Mouse (Mus musculus) CH12F3 (cell line): ENCODE measurements around the gene Tmem221.

ENCODE experiments used
- in situ Hi-C: fragments of 300-500 bp; cut with MboI; formaldehyde crosslinking; loops from 2 replicates; pipeline ENCODE4 v1.14.3; 2020; ENCODE audit warnings: low sequenced_read_pairs

Tmem221 gene

DNA sequence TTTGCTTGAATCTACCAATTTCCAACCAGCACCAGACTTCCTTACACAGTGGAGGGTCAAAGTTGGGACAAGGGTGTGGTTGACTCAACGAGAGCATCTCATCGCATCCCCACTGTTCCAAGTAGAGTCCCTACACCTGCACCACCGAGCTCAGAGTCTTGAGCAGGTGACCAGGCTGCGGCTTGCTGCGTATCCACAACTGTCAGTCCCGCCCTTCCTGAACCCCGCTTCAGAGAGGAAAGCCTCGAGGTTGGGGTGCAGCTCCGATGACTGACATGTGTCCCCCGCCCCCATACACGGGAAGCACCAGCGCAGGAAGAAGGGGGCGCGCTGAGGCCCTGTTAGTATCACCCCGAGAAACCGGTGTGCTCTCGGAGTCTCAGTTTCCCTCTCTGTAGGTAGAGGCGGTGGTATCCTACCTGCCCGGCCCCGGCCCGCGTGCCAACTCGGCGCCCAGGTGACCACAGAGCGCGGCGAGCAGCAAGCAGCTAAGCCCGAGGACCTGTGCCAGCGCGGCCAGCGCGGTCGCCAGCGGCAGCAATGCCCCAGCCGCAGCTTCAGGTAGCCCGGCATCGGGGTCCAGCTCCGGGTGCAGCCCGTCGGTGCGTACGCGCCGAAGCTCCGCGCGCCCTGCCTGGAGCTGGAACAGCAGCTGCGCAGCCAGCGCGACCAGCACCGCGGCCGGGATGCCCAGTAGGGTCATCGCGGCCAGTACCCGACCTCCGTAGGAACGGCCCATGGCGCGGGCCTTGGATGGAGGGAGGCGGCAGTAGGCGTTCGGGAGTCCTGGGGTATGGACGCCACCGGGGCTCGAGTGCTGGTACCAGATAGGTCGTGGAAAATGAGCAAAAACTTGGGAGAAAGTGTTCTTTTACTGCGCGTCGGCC lies at the start of gene Tmem221:
TSS of gene Tmem221 (minus strand) at position 801 of the 887 bp plus-strand sequence.
- in situ Hi-C loops: no loop called here

DNA sequence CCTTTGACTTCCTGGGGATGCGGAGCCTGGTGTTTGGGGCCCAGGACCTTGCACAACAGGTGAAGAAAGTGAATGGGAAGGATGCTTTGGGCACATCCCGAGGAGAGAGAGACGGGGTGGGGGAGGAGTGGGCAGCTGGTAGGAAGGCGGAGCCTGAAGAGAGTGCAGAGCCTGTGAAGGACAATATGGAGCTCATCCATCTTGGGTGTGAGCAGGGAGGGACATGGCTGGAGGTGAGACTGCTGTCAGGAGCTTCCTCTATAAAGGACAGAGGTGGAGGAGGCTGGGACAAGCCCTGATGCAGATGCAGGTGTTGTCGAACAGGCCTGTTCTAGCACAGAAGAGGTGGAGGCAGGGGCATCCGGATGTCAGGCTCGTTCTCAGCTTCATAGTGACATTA lies 45.4 kb upstream of the Tmem221 start:
- in situ Hi-C loops: no loop called here

DNA sequence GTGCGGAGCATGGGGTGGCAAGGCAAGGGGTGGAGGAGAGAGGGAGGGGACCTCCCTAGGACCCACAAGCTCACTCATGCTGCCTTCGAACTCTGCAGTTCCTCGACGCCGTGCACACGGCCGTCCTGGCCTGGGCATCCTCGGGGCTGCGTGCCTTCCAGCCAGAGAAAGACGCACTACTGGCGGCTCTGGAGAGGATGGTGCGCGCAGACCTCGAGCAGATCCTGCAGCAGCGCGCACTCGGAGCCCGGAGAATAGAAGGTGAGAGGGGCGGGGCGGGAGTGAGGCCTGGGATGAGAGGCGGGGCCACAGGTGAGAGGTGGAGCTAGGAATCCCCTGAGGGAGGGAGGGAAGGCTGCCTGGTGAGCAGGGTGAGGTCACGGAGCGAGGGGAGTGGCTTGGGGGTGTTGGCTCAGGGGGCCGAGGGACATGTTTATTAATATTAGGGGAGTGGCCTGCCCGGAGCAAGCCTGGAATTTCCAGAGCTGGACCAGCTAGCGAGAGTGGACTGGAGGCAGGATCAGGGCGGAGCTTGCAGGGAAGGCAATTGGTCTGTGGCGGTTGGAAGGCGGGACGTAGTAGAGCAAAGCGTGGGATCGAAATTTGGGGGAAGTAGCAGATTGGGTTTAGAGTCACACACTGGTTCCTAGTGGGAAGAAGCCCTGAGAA lies 44.1 kb upstream of the Tmem221 start:
- in situ Hi-C loops: no loop called here

DNA sequence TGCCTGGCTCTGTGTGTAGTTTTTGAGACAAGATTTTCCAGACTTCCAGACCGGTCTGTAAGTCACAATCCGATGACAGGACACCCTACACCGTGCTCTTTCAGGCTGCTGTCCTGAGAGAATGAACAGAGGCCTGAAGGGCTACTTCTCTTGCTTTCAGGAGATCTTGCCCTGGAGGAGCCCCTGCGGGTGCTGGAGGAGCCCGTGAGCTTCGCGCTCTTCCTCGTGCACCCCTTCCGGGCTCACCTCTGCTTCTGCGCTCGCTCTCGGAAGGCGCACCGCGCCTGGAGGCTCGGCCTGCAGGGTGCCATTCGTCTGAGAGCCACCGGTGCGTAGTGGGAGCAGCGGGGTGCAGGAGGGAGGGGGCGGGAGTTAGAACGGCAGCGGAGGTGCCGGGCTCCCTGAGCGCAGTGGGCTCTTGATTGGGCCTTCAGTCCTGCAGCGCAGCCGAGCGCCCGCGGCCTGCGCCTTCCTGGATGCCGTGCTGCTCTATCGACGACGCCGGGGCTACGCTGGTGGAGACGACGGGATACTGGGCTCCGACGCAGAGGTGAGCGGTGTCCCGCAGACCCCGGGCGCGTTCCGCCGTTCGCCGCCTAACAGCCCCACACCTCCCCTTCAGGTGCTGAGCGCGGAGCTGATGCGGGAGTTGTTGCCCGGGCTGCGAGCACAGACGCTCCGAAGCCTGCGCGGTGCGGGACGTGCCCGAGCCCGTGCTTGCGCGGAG lies 43.4 kb upstream of the Tmem221 start:
- in situ Hi-C loops: no loop called here

DNA sequence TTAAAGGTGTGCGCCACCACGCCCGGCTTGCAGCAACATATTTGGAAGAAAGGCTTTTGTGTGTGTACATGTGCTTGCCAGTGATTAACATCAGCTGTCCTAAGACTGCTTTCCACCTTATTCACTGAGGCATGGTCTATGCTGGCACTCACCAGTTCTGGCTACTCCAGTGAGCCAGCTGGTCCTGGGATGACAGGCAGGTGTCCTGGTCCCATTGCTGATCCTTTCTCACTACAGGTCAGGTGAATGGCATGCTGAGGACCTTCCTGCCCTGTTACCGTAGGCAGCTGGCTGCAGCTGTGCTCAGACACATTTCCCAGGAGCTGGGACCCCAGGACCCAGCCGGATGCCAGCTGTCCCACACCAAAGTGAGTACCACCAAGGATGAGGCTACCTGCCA lies 40.2 kb upstream of the Tmem221 start:
- in situ Hi-C loops: no loop called here

DNA sequence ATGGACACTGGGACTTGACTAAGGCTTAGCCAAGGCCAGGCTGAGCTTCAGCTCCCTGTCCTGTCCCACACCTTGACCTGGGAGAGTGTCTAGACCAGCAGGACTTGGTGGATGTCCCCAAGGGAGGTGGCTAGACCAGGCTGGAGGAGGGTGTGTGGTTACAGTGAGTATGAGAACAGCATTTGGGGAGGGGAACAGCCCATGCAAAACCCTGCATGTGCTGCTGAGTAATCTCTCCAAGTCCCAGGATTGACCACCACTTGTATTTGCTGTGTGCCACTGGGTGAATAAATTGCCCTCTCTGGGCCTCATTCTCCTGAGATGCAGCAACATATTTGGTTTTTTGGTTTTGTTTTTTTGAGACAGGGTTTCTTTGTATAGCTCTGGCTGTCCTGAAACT lies 39.7 kb upstream of the Tmem221 start:
- in situ Hi-C loops: no loop called here

DNA sequence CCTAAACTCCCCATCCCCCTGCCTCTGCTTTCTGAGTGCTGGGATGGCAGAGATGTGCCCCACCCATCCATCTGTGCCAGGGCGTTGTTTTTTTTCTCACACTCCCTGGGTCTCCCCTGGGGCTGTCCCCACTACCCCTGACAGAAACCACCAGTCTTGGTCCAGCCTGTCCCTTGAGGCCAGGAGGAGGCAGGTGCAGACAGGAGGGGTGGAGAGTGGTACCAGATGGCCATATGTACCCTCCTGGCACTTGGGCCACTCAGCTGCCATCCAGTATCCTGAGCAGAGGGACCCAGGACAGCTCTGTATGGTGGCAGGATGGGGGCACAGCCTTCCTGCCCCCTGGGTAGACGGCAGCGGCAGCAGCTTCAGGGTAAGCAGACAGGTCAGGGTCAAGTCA lies 38.8 kb upstream of the Tmem221 start, which contains the start of gene Fam129c:
TSS of gene Fam129c (plus strand) at position 198 of the 400 bp plus-strand sequence.
- in situ Hi-C loops: no loop called here

DNA sequence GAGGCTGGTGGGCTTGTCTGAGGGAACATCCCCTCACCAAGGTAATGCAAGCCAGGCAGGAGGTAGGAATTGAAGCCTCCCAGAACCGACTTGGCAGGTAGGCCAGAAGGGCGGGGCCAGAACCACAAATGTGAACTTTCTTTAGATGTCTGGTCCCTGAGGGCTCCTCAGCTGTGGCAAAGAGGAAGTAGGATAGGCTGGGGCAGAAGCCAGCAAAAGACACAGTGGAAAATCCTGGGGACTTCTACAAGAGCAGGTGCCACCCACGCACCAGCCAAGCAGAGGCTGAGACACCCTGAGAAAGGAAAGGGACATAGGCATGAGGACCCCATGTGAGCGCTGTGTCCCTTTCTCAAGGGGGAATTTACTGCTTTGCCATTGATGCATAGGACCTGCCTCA lies 38.1 kb upstream of the Tmem221 start:
- in situ Hi-C loops: no loop called here

DNA sequence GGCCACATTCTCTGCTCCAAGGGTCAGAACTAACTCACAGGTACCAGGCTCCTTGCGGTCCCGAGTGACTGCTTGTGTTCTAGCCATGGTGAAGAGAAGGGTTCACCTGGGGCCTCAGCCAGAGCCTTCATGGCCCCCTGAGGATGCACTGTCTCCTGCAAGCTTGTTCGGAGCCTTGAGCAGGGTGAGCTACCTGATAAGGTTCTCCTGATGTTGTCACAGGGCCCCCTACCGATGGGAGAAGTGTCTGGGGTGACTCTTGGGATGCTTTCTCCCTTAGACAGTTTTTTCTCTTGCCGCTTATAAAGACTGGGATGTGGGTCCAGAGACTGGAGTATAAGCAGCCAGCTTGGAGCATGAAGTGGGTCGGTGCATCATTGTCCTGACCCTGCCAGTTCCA lies 37.7 kb upstream of the Tmem221 start:
- in situ Hi-C loops: no loop called here

DNA sequence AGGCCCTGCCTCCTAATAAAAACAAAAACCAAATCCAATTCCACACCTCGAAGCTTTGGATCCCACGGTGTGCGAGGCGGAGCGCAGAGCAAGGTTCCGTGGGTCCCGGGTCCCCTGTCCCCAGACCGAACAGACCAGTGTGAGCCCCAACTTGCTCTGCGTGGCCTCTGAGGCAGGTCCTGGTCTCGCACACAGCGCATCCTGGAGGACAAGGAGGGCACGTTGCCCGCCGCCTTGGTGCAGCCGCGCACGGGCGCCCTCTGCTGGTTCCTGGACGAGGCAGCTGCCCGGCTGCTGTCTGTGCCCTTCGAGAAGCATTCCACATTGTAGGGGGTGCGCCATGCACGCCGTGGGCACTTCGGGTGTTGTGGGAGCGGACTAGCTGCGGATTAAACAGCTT lies 37.2 kb upstream of the Tmem221 start:
- in situ Hi-C loops: no loop called here

DNA sequence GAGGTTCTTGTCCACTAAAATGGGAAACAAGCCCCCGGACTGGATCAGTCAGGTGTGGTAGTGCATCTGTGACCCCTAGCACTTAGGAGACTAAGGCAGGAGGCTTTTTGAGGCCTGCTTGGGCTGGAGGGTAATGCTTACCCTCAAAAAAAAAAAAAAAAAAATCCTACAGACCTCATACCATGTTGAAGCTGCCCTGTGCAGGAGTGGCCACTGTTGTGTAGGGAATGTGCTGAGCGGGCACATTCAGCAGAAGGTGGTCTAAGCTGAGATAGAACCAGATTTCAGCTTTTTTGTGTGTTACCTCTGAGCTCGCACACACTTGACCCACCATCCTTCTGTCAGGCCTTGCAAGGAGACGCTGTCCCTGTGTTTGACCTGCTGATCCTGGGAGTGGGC lies 35.7 kb upstream of the Tmem221 start:
- in situ Hi-C loops: no loop called here

DNA sequence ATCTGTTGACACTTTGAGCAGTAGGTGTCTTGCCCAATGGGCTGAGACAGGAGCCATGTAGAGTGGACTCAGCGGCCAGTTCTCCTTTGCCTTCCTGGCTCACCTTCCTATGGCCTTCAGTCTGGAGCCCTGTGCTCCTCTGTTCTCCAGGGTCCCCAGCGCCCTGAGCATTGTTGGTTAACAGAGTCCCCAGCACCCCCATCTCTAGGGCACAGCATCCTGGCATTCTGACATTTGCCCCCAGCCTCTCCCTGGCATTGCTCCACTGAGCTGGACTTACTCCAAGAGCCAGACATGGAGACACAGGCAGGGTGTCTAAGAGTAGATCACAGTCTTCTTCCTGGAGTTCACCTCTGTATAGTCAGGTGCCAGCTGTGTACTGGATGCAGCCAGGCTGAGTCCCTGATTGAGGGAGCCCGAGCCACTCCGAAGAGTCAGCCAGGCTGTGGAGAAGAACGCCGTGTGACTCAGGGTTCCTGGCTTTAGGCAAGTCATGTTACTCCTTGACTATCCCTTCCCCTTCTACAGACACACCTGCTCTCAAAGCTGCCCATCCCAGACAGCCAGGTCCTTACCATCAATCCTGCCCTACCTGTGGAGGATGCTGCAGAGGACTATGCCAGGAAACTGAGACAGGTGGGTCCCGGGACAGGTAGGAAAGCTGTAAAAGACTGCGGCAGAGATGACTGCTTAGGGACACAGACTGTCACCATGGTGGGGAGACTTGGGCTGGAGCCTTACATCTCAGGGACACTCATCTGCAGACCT lies 35.1 kb upstream of the Tmem221 start:
- in situ Hi-C loops: no loop called here

DNA sequence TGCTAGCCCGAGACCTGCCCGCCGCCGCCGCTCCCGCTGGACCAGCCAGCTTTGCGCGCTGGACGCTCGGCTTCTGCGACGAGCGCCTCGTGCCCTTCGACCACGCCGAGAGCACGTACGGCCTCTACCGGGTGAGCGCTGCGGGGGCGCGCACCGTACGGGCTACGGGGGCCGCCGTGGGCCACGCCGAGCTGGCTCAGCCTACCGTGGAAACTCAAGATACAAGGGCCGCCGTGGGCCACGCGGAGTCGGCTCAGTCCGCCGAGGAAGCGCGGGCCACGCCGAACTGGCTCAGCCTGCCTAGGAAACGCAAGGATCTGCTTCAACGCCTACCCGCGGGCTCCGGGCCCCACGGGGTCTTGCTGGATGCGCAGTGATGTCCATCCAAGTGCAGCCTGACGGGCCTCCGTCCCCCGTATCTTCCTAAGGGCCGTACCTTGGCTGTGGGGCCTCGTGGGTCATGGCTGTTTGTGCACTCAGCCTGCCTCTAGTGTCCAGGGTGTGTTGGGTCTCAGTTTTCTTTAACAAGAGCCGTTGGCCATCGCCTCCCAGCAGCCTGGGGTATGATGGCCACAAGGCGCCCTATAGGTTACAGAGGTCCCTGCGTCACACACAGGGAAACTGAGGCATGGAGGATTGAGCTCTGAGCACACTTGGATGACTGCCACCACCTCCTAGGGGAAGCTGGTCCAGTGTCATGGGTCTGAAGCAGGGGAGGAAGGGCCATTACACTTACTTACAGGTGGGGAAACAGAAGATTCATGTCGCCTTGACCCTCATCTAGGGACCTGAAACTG lies 33.9 kb upstream of the Tmem221 start:
- in situ Hi-C loops: no loop called here

DNA sequence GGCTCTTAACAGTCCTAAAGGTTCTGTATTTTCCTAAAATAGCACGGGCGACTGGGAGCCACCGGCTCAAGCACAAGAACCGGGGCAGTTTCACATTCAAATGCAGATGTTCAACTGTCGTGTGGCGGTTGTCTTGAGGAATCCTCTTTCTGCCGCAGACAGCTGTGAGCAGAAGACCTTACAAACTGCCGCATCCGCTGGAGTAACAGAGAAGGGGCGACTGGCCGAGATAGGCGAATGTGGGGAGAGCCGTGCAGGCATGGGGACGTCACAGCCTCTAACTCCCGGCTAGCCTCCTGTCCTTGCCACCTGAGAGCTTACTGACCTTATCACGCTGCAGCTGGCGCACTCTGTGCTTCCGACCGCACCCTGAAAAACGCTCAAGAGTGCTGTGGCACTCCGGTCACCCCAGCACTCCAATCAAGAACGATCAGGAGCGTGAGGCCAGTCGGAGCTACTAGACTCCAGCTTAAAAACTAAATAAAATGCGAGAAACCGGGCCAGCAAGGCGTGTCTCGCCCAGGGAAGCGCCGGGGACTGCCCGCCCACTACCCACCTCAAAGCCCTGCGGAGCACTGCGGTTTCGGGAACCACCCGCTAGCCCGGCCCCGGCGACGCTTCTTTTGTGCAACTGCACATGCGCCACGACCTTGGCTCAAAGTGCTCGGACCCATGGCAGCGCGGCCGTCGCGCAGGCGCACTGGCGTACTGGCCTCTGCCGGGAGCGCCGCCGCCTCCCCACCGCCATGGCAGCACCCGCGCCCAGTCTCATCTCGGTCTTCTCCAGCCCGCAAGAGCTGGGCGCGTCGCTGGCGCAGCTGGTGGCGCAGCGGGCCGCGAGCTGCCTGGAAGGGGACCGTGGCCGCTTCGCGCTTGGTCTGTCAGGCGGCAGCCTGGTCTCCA lies 33.1 kb upstream of the Tmem221 start, which contains the start of gene Pgls:
TSS of gene Pgls (plus strand) at position 706 of the 903 bp plus-strand sequence.
- in situ Hi-C loops: no loop called here

DNA sequence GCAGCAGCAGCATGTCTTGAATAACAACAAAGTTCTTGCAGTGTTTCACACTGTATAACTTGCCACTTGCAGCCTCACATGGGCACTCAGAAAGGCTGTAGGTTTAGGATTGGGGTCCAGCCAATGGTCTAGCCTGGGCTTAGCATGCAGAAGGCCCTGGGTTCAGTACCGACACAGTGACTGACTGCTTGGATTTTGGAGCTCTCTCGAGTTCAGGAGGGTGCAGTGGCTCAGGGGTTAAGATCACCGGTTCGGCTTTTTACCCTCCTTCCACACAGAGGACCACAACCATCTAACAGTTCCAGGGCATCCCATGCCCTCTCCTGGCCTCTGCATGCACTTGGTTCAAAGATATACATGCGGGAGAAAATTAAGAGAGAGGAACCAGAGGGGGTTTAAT lies 32.3 kb upstream of the Tmem221 start:
- in situ Hi-C loops: no loop called here

DNA sequence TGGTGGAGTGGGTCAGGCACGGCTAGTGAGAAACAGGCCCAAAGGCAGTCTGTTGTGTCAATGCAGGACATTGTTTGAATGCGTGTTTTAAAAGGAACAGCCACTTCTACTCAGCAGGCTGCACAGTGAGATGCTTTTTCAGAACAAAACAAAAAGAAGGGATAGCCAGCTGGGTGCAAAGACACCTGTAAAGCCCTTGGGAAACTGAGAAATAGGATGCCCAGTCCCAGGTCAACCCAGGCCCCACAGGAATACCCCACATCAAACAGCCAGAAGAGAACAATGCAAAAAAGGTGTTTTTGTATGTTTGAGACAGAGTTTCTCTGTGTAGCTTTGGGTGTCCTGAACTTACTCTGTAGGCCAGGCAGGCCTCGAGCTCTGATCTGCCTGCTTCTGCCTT lies 30.1 kb upstream of the Tmem221 start:
- in situ Hi-C loops: no loop called here

DNA sequence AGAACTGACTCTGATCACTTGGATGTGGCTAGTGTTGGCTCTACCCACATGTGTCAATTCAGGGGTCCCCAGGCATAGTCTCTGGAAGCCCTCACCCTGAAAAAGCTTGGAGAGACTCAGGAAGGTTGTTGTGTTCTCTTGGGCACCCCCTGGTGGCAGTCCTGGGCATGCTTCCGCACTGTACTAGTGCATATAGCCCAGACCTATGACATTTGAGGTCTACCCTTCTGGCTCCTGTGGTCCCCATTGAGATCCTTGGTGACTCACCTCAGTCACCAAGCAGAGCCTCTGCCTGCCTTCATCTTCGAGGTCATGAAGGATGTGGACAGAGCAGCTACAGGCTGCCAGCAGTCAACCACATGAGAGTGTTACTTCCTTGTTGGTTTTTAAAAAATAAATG lies 28.2 kb upstream of the Tmem221 start:
- in situ Hi-C loops: no loop called here

DNA sequence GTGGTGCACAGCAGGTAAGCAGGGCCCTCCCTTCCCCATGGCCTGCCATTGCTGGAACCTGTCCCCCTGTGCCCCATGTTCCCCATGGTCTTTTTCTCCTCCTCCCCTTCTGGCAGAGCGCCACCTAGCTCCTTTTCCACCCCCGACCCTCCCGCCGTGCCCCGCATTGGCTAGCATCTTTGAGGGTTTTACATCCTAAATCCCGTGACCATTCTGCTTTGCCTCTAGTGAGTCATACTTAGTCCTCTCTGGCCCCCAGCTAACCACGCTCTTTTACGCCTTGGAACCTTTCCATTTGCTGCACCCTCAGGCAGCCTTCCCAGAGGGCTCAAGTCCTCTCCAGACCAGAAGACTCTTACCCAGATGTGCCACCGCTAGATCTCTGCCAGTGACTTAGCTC lies 21.5 kb upstream of the Tmem221 start:
- in situ Hi-C loops: no loop called here

DNA sequence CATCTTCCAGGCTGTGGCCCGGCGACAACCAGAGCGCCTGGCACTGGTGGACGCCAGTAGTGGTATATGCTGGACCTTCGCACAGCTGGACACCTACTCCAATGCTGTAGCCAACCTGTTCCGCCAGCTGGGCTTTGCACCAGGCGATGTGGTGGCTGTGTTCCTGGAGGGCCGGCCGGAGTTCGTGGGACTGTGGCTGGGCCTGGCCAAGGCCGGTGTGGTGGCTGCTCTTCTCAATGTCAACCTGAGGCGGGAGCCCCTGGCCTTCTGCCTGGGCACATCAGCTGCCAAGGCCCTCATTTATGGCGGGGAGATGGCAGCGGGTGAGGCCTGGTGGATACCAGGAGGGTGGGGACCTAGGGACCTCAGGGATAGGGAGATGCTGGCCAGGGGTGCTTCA lies 20.8 kb upstream of the Tmem221 start:
- in situ Hi-C loops: no loop called here
